Mouse (Mus musculus): ENCODE measurements around the gene Mtor.

The Mtor gene

GRCm38 (mm10) chr4:148442598-148442997 is 5.8 kb upstream of the Mtor start:
- CTCF ChIA-PET: no interaction called here

DNA sequence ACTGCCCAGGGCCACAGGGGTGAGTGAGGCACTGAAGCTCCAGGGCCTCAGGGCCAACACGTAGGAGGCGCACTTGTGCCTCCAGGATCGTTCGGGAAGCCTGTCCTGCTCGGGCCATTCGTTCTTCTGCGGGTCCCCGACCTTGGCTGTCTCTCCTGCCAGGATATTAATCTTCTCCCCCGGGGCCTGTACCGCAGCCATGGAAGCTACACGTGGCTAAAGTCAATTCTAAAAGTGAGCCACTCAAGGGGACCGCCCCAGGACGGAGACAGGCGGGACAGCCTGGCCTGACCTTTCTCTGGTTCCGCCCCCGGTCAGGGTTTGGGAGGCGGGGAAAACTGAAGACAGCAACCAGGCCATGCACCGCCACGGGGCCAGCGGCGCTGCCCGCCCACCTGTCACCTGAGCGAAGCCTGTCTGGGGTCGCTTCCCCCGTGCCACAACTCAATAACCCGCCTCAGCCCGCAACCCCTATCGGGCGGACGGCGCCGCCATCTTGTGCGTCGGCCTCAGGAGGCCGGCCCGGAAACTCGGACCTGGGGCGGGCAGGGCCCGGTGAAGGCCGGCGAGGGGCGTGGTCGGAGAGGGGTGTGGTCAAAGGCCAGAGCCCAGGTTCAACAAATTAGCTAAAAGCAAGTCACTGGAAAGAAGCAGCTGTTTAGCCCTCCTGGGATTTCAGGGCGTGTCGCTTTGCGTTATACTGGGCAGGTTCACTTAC is 4.0 kb upstream of the Mtor start, which contains the start of gene Ubiad1:
Ubiad1 (minus strand) TSS at position 522 of the 718 bp plus-strand sequence.
- CTCF ChIA-PET: interaction anchor here (0.7 kb wide), 1 partner anchor 776 kb away, joined by 3 read pairs; no protein-coding TSS in a partner anchor

GRCm38 (mm10) chr4:148448853-148449245 is 438 bp downstream of the Mtor start:
- CTCF ChIA-PET: no interaction called here

DNA sequence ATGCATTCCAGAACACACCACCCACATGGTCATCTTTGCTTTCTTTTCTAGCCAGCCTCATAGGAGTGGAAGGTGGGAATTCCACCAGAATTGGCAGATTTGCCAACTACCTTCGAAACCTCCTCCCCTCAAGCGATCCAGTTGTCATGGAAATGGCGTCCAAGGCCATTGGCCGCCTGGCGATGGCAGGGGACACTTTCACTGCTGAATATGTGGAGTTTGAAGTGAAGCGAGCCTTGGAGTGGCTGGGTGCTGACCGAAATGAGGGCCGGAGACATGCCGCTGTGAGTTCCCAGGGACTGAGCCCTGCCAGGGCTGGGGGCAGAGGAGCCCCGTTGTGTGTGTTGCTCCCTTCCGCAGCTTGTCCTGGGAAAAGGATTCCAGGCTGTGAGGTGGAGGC is 5.3 kb downstream of the Mtor start:
- CTCF ChIA-PET: no interaction called here

DNA sequence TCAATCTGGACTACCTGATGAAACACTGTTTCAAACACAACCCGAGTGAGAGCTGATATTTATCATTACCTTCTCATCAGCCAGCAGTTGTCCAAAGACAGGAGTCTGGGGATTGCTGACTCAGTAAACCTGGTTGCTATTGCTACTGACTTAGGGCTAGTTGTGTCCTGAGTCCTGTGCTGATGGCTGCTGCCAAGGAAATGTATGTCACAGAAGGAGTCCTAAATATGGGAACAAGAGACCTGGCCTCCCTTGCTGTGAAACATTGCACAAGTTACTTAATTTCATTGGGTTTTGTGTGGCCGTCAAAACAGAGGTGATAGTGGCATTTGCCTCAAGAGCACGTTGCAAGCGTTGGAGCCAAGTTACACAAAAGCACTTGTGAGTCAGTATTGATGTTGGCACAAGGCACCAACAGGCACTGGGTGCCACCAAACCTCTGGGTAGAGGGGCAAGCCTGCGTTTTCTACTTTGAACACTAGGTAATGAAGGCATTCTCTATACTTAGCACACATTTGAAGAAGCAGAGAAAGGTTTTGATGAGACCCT is 7.1 kb downstream of the Mtor start:
- CTCF ChIA-PET: no interaction called here

- CTCF ChIA-PET: no interaction called here
Measured at GRCm38 (mm10) chr4:148460656-148461284, 12.4 kb downstream of the Mtor start.

- CTCF ChIA-PET: interaction anchor here (0.7 kb wide), 1 partner anchor 48 kb away, joined by 3 read pairs; no protein-coding TSS in a partner anchor
Measured at GRCm38 (mm10) chr4:148461772-148462171, 13.4 kb downstream of the Mtor start.

- CTCF ChIA-PET: interaction anchor here (0.5 to 0.7 kb wide), 3 partner anchors 47 to 1328 kb away, joined by 3 to 8 read pairs (median 3); no protein-coding TSS in a partner anchor
Measured at GRCm38 (mm10) chr4:148462717-148463116, 14.3 kb downstream of the Mtor start.

DNA sequence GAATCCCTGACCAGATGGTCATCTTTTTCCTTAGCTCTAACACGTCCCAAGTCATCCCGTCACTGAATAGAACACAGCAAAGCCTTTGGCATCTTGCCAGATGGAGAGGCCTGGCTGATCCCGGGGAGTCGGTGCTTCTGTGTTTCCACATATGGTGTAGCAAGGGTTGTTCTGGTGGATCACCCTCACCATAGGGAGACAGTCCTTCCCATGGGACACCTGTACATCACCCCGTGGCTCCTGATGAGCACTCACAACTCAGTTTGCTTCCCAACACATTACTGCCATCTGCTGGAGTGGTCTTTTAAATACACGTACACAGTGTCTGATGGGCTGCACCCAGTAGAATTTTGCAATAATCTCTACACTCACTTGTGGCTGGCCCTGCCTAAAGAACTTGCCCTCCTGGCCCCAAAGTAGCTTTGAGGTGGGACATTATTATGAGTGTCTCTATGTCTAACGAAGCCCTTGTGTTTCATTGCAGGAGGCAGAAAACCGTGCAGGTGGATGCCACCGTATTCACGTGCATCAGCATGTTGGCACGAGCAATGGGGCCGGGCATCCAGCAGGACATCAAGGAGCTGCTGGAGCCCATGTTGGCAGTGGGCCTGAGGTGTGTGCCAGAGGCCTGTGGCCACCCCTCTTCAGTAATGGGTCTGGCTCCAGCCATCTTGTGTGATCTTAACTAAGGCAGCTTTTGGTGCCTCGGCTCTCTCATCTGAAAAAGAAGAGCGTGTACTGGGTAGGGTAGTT is 15.0 kb downstream of the Mtor start:
- CTCF ChIA-PET: interaction anchor here (0.5 kb wide), 1 partner anchor 101 kb away, joined by 3 read pairs; no protein-coding TSS in a partner anchor

DNA sequence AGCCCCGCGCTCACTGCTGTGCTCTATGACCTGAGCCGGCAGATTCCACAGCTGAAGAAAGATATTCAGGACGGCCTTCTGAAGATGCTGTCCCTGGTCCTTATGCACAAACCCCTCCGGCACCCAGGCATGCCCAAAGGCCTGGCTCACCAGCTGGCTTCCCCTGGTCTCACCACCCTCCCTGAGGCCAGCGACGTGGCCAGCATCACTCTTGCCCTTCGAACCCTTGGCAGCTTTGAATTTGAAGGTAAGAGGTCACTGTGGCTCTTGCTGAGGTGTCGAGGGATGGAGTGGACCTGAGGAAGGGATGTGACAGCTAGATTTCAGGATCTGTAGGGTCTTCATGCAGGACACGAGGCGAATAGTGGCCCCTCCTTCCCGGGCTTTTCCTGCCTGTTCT is 15.9 kb downstream of the Mtor start:
- CTCF ChIA-PET: no interaction called here

DNA sequence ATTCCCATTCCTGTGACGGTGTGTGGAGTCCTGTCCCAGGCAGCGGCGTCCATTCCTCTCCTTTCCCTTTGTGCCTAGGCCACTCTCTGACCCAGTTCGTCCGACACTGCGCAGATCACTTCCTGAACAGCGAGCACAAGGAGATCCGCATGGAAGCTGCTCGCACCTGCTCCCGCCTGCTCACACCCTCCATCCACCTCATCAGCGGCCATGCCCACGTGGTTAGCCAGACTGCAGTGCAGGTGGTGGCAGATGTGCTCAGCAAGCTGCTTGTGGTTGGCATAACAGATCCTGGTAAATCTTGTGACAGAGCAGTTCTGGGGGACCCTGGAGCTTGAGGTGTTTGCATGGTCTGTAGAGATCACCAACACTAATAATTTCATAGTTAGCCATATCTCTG is 16.5 kb downstream of the Mtor start:
- CTCF ChIA-PET: no interaction called here

- CTCF ChIA-PET: no interaction called here
Measured at GRCm38 (mm10) chr4:148466511-148467079, 18.2 kb downstream of the Mtor start.

DNA sequence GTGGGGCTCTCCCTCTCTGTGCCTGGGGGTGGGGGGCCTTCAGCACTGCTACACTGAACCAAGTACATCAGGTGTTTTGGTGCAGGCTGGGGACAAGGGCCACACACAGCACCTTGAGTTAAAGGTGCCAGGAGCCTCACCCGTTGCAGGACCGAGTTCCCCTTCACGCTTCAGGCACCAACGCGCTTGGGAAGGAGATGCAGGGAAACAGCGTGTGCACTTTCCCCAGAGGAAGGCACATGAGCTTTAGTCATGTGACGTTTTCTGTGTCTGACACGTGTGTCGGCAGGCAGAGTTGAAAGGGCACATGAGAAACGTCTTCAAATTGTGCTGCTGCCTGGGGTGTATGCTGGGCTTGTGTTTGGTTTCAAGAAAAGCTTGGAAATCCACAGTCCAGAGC is 20.0 kb downstream of the Mtor start:
- CTCF ChIA-PET: no interaction called here

DNA sequence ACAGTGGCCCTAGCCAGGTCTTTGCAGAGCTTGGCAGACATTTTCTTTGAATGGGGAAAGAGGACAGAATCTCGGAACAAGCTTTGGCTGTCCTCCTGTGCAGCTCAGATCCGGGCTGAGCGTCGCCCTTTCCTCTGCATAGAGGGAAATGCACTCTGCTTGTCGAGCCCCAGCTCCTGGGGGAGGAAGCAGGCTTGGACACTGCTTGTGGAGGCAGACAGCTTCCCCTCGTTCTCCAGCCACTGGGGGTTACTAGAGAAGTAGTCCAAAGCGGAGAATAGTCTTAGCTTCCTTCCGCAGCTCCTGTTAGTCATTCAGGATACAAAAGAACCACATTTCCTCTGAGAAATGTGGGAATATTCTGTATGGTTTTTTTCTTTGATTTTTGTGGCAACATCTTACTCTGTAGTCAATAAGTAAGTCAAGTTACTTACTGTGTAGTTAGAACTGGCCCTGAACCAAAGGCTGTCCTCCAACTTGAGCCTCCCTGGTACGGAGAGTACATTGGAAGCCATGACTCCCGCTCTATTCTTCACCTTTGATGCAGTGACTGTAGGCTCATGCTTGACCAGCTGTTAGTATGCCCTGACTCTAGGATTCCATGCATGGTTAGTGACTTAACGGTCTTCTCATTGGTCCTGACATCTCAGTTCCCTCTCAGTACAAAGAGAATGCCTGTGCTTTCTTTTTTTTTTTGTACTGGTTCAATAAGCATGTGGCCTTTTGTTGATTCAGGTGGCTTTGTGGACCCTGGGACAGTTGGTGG is 21.3 kb downstream of the Mtor start:
- CTCF ChIA-PET: no interaction called here

DNA sequence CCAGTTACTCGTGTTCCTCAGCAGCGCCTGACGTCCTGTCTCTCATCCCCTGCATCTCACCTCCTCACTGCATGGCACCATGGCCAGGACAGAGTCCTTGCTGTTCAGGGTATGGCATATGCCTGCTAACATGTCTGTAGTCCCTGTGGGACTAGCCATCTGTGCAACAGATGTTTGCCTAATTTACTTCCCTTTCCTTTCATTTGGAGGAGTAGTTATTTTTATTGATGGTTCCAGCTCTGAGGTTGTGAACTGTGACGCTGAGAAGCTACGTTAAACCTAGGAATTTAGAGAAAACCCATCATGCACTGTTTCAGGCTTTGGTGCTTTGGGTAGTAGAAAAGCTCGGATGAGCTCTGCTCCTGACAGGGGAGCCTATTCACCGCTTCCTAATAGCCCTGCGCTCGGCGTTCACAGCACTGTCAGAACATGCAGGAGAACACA is 23.0 kb downstream of the Mtor start:
- CTCF ChIA-PET: interaction anchor here (0.6 kb wide), 1 partner anchor 11 kb away, joined by 3 read pairs; no protein-coding TSS in a partner anchor

DNA sequence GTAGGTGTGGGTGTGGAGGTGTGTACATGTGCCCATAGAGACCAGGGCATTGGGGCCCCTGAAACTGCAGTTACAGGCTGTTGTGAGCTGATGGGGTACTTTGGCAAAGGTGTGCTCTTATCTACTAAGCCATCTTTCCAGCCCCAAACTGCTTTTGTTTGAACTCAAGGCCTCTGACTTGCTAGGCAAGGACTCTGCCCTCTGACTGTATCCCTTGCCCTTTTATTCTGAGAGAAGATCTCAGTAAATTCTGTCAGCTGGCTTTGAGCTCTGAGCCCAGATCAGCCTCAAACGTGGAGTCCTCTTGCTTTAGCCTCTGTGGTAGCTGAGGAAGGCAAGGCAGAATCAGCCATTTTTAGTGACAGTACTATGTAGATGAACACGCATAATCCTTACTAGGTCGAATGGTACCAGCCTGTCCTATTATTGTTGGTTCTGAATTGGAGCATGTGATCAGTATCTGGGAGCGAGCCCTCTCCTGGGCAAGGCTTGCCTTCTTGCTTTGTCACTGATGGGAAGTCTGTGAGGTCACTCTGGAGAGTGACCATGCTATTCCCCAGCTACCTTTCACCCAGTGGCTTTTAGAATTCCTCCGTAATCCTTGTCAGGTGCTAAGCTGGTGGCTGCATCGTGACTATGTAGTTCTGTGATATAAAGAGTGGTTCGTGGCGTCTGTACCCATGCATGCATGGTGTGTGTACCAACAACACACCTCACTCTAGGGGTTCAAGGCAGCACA is 24.2 kb downstream of the Mtor start:
- CTCF ChIA-PET: no interaction called here

GRCm38 (mm10) chr4:148473496-148473895 is 25.1 kb downstream of the Mtor start:
- CTCF ChIA-PET: no interaction called here

DNA sequence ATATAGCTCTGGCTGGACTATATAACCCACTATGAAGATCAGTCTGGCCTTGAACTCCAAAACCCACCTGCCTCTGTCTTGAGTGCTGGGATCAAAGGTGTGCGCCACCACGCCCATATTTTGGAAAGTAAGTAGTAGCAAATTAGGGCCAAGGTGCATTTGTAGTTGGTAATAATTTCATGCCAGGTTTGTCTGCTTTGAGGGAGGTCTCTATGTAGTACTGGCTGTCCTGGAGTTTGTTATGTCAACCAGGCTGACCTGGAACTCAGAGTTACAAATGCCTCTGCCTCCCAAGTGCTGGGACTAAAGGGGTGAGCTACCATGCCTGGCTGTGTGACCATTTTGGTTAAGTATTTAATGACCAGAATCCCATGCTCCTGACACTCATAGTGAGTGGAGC is 31.8 kb downstream of the Mtor start:
- CTCF ChIA-PET: no interaction called here

DNA sequence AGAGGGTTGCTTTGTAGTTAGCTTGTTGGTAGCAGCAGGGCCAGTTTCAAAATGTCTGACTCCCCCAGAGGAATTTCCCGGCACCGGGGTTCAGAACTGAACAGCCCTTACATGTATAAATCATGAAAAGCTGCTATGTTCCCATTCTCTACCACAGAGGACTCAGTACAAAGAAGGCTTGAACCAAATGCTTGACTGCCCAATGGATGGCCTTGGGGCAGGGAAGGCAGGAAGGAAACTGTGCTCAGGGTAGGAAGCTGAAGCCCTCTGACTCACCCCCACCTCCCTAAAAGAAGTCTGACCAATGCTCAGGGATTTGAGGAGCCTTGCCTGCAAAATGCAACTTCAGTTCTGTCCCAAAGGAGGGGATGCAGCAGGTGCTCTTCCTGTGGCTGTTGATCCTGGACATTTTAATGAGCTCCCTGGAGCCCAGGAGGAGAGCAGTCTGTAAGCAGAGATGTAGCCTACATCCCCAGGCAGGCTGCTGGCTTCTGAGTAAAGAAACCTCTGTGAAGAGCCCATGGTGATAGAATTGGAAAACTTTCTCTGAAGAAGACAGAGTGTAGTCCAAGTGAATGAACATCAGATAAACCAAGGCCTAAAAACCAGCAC is 33.3 kb downstream of the Mtor start:
- CTCF ChIA-PET: no interaction called here

DNA sequence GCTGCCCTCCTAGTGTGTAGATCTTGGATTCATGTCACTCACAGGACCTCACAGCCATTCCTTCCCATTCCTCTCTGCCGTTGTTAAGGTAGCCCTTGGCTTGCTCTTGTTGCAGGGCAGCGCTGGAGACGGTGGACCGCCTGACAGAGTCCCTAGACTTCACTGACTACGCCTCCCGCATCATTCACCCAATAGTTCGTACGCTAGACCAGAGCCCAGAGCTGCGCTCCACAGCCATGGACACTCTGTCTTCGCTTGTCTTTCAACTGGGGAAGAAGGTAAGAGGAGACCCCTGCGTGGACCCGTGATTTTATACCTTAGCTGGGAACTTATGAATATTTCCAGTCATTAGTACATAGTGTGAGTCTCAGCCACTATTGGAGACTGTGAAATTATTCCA is 36.1 kb downstream of the Mtor start:
- CTCF ChIA-PET: no interaction called here
